Mouse (Mus musculus) right cerebral cortex, adult 18-20 months (tissue): Measurements from ENCODE around the gene Pxn.
A peak's percentile ranks its signal among the peaks of the same experiment; 100 is the strongest.
"Not testable (repeated sequence)": the region's sequence is repeated elsewhere in the genome, so short reads cannot be mapped to it uniquely, and the experiment has no call there.

Experiments
- DNase-seq: peaks from one replicate; pipeline ENCODE4 v3.0.0; 2022; ENCODE audit warnings: mixed read lengths

Gene Pxn

DNA sequence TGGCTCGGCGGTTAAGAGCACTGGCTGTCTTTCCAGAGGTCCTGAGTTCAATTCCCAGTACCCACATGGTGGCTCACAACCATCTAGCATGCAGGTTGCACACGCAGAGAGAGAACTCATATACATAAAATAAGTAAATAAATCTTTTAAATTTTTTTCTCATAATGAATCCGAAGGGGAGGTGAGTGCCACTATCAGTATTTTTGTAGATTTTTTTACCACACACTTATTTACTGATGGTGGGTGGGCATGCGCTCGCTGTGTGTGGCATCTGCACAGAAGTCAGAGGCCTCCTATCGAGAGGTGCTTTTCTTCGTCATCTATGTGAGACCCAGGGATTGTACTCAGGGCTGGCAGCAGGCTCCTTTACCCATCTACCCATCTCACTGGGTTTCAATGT, 19.1 kb upstream of the Pxn start:
- no peak for DNase-seq

DNA sequence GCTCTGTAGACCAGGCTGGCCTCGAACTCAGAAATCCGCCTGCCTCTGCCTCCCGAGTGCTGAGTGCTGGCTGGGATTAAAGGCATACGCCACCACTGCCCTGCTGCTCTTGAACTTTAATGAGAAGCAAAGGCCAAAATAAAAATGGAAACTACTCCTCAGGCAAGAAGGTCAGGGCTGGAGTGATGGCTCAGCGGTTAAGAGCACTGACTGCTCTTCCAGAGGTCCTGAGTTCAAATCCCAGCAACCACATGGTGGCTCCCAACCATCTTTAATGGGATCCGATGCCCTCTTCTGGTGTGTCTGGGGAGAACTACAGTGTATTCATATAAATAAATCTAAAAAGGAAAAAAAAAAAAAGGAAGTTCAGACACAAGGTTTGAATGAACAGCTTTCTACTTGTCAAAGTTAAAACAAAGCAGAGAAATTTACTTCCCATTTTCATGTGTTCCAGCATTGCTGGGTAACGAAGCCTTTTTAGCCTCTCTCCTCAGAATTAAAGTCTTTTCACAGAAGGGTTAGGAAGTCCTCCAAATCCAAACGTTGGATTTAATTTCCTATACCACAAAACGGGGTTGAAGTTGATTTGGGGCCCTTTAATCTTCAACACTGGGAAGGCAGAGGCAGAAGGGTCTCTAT, 18.4 kb upstream of the Pxn start:
- DNase-seq = no peak

DNA sequence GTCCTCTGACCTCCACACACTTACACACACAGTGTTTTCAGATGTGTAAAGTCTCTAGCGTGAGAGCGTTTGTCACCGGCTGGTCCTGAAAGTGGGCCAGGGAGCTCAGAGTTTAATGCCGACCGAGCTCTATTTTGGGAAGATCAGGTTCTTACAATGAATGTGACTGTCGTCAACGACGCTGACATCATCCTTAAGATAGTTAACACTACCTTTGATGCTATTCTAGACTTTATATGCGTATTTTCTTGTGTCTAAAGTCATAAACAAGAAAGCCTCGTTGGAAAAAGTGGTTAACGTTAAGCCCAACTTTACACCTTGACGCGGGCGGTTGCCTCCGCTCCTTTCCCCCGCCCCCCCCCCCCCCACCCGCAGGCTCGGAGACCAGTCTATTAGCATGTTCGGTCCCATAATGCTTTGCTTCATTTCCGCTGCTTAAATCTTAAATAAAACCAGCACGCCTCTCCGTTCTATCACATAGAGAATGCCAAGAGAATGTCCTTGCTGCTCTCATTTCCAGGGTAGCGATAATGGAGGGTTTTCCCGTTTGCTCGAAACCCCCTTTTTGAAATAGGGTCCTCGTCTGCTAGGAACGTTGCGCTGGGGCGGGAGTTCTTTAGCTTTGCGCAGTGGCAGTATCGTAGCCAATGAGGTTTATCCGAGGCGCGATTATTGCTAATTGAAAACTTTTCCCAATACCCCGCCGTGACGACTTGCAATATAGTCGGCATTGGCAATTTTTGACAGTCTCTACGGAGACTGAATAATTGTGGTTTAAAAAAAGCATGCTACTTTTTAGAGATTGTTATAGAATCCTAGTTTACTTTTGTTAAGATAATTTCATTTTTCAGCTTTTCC, 17.4 kb upstream of the Pxn start:
- DNase-seq = peak; percentile 73

DNA sequence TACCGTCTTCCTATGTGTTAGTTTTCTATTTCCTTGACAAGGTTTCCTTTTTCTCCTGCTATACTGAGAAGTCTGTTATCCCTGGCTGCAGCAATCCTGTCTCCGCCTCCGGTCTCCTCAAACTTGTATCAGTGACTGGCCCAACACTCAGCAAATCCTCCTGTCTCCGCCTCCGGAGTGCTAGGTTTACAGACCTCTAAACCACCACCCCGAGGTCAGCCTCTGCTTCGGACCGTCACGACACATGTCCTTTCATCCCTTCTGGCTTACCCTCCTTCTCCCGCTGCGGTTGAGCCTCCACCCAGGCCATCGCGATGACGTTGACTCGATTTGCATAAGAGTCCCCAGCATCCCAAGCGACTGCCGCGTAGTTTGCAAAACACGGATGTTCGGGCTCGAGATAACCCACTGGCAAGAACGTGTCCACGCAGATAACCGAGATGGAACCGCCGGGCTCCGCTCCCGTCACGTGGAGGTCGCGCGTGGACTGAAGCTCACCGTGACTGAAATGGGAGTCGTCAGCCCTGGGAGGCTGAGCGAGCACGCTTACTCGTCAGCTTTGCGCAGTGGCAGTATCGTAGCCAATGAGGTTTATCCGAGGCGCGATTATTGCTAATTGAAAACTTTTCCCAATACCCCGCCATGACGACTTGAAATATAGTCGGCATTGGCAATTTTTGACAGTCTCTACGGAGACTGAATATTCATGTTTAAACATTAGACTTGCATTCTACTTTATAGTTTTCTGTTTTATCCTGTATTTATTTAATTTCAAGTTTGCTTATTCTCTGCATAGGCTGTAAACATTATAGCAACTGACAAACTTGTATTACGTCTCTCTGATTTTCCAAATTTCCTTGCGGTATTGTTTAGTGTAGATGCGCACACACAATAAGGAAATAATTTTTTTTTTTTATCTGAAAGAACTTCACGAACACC, 16.5 kb upstream of the Pxn start:
- peak; percentile 86 for DNase-seq

DNA sequence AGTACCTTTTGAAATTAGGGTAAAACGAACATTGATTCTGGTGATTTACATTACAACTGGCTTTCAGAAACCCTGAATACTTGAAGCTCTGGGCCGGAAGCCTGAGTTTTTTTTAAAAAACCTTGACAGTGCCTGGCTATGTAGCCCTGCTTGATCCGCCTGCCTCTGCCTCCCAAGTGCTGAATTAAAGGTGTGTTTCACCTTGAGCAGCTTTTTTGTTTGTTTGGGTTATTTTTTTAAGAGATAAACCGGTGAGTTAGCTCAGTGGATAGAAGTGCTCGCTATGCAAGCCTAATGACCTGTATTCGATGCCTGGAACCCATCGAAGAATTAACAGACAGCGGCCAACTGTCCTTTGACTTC, 15.9 kb upstream of the Pxn start:
- DNase-seq = no peak

DNA sequence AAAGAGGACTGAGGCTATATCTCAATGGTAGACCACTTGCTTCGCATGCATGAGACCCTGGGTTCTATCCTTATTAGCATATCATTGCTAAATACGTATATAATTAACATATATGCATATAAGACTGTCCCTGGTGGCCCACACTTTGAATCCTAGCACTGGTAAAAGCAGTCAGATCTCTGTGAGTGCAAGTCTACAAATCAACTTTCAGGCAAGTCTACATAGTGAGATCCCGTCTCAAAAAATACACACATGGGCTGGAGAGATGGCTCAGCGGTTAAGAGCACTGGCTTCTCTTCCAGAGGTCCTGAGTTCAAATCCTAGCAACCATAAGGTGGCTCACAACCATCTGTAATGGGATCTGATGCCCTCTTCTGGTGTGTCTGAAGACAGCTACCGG, 15.4 kb upstream of the Pxn start:
- DNase-seq = no peak

DNA sequence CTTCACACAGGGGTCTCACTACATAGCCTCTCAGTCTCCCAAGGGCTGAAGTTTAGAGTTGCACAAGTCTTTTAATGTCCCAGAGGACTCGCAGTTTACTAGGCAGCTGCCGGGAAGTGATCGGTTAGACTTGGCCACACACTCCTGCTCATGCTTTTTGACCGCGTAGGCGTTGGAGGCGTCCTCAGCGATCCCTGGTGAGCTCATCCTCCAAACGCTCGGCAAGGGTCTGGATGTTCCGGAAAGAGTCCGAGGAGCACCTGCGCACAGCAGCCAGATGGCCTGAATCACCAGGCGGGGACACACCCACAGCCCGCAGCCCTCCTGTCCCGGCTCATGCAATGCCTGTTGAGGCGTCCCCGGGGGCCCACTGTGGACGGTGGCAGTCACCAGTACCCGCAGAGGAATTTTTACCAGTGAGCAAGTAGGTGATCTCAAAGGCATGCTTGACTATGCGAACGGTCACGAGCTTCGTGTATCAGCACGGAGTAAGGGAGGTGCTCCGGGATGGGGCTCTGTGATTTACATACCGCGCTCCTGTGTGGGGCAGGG, 14.6 kb upstream of the Pxn start:
- DNase-seq = peak; percentile 51

DNA sequence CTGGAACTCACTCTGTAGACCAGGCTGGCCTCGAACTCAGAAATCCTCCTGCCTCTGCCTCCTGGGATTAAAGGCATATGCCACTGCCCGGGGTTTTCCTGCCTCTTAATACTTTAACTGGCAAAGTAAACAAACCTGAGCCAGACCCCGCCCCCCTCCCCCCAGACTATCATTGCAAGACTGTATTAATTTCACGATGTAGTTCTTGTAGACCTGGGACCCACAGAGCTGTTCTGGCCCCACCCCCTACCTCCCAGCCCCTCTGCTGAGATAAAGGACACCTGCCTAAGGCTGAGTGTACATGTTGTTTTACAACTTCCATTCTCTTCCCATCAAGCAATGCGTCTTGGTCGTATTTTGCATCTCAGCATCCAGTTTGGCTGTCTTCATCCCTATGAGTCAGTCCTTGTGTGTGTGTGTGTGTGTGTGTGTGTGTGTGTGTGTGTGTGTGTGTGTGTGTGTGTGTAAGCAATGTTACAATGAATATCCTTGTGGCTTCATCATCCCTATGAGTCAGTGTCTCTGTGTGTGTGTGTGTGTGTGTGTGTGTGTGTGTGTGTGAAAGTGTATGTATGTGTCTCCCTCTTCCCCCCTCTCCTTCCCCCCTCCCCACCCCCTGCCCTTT, 13.7 kb upstream of the Pxn start:
- no peak for DNase-seq

DNA sequence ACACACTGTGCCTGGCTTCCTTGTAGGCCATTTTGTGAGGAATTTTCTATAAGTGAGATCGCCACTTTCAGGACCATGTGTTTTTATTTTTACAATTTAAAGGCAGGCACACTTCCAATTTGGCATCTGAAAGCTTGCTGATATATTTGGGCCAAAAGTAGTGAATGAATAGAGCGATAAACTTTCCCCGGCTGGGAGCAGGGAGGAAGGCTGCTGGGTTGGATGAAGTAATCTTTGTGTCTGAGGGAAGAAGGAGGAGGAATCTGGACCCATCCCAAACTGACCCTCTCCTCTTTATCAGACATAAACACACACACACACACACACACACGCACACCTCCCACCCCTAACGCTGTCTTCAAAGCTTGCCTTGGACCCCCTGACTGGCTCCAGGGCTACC, 13.0 kb upstream of the Pxn start:
- no peak for DNase-seq

DNA sequence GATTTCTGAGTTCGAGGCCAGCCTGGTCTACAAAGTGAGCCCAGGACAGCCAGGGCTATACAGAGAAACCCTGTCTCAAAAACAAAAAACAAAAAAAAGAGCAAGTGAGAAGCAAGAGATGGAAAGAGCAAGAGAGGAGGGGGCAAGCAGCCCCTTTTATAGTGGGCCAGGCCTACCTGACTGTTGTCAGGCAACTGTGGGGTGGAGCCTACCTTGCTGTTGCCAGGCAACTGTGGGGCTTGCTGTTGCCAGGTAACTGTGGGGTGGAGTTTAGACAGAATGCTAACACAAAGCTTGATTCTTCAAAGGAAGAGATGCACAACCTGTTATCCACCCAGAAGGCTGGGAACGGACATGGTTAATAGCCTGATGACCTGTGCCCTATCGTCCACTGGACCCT, 10.9 kb upstream of the Pxn start:
- DNase-seq = not testable (repeated sequence)

DNA sequence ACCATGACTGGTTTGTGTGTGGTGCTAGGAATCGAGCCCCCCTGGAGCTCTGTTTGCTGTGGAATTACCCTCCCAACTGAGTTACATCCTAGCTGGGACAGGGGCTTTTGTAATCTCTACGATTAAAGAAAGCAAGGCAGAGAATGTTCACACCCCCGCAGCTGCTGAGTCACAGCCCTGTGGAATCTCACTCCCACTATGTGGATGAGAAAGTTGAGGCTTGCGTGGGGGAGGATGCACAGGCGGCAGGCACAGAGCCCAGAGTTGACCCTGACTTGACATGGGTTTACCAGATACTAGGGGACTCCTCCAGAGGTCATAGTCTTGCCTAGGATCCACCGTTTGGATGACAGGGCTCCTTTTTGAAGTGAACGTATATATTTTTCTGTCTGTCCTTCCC, 9.4 kb upstream of the Pxn start:
- DNase-seq = peak; percentile 58

DNA sequence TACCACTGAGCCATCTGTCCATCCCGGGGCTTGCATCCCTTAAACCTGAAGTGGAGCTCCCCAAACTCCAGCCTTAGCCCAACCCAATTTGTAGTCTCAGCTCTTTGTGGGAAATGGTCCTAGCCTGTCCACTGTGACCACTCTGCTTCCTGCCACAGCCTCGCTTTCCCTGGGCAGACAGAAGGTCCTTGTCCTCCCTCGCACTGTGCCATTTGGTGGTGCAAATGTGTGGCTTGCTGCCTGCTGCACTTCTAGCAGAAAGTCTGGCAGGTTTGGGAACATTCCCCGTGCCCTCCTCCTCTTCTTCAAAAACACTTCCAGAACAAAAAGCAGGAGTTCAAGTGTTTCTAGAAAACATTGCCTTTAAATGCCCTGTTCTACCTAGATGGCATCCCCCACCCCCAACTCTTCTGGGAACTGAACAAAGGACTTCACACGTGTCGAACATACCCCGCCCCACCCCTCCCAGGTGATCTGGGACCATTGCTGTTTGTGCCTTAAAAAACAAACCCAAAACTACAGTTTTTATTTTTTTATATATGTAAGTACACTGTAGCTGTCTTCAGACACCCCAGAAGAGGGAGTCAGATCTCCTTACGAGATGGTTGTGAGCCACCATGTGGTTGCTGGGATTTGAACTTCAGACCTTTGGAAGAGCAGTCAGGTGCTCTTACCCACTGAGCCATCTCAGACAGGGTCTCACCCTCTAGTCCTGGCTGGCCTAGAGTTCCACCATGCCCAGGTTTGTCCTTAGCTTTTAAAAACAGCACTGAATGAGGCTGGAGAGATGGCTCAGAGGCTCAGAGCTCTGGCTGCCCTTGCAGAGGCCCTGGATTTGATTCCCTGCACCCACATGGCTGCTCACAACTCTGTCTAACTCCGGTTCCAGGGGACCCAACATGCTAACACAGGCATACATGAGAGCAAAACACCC, 7.9 kb upstream of the Pxn start:
- no peak for DNase-seq

DNA sequence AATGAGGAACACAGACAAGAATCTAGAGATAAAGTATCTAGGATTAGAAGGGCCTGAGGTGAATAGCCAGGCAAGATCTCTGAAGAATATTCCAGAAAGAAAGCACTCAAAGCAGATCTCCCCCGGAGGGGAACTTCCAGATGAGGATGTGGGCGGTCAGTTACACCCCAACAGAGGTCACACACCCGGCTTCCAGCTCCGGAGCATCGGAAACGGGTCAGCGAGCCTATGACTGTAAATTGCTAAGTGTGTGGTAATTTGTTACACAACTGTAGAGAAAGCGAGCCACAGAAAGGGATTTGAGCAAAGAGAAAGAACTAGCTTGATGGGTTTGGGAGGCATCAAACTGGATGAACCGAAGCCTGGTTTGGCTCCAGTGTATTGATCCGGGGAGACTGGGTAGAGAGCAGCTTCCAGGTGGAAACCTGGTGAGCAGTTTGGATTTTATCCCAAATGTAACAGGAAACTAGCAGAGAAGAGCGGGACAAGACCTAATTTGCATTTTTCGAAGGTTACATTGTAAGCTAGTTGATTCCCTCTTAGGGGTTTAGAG, 6.0 kb upstream of the Pxn start:
- DNase-seq = no peak

DNA sequence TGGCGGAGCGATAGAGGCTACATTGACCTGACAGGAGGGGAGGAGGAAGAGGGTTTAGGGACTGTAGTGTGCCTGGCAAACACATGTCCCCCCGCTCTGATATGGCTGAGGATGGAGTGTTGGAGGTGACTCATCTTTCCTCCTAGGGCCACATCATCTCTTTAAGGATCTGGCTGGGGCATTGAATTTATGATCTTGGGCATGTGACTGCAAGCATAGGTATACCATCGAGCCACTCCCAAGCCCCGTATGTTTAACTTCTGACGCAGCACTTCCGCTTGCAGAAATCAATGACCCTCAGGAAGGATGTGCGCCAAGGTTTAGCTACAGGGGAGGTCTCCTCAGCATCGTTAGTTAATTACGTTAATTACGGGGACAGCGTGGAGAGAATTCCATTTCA, 3.4 kb upstream of the Pxn start:
- no peak for DNase-seq

DNA sequence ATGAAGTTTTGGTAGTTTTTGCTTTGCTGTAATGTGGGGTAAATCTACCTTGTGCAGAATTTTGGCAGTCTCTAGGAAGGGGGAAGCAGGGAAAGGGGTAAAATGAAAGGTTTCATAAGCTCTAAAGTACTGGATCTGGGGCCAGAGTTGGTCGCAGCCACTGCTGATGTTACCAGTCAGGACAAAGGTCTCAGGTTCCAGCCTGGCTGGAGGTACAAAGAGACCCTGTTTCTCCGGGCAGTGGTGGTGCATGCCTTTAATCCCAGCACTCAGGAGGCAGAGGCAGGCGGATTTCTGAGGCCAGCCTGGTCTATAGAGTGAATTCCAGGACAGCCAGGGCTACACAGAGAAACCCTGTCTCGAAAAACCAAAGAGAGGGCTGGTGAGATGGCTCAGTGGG, 859 bp upstream of the Pxn start:
- DNase-seq = not testable (repeated sequence)

DNA sequence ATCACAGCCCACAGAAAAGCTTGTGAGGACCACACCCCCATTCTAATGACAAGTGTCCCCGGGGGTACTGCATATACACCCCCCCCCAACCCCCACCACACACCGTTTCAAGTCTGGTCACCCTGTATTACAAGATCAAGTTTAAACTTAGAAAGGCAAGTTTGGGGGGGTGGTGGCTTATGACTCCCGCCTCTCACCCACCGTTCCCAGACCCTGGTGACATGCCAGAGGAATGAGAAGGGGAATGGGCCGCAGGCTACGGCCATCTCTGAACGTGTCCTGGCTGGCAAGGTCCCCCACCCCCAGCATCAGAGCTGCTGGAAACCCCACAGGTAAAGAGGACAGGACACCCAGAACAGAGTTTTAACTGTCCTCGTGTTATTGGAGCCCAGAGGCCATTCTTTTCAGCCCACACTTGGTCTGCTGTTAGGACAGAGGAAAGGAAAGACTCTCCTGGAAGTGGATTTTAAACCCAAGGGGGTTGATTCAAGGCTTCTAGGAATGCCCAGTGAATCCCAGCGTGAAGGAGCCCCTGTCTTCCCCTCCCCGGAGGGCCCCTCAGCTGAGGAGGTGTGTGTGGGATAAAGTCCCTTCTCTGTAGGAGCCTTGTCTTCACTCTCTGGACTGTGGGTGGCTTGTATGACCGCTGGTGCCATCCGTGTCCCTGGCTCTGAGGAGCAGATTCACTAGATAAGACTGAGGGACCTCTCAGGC, 948 bp downstream of the Pxn start:
- no peak for DNase-seq

DNA sequence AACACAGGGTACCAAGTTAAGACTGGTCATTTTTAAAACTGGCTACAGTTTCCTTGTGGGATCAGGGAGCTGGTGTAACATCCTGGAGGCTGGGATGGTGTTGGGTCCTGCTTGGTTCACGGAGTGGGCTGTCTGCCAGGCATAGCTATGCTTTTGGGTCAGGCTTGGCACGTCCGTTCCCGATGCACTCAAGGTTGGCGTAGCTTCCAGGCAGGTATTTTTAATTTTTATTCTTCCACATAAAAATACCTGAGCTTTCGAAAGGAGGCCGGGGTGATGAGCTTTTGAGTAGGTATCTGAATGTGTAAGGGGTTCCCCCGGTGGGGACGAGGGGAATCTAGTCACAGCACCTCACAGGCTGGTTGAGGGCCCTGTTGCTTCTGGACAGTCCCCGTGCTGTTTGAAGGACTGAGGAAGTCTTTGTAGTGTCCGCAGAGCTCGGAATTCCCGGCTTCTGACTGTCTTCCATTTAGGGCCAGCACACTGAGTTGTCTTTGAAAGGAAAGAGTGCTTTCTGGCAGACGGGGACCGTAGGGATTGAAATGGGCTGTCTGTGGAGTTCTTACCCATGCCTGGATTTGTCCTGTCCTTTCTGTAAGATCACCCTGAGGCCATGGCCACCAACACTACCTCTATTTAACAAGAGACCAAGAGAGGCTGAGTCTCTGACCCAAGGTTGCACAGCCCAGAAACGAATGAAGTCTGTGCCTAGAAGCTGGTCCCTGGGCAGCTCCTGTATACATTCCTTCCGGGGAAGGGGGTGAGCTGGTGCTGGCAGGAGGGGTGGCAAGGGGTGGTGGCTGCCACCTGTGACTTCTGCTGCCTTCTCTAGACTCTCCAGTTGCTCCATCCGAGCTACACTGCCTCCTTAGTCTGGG, 1.7 kb downstream of the Pxn start:
- DNase-seq = no peak

DNA sequence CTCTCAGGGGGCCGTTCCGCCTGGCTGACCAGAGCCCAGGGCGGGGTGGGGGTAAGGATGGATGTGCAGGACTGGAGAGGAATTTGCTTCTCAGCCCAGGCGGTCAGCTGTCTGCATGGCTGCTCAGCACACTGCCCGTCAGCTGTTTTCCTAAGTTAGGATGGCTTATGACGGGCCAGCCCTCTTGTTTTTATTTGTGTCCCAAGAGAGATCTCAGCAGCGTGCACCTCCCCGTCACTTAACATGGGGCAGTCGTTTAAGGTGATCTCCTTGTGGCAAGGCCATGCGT, 2.3 kb downstream of the Pxn start:
- DNase-seq = no peak

DNA sequence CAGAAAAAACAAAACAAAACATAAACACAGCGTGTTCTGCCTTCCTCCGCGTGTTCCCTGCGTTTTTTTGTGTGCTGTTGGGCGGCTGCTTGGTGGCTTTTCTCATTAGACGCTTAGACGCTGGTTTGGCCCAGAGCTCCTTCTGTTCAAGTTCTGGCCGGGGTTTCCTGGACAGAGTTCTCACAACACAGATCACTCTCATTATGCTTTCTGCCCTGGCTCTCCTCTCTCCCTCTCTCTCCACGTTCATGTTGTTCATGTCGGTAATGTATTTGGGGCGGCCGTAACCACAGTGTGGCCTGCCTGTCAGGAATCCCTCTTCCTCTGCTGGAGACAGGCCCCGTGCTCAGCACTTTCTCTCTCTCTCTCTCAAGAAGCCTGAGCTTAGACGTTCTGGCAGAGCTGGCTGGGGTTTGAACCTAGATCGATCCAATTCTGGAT, 2.9 kb downstream of the Pxn start:
- DNase-seq = no peak
